Mouse (Mus musculus) limb, embryonic 14.5 days (tissue): ENCODE results near the gene Cxcl16. TPM values are rescaled to one million over a fixed set of nuclear protein-coding genes. Genes with fewer than 3 reads are reported as not detected.

ENCODE experiments used
- ATAC-seq: fragments of 200-750 bp; cut with Nextera tagmentation; 2 replicates; pipeline ENCODE4 v1.8.0; 2017; ENCODE audit warnings: low read depth, moderate number of reproducible peaks, moderate TSS enrichment; ENCODE audit not compliant: low FRiP score
- DNase-seq: peaks from one replicate; pipeline ENCODE4 v3.0.0-alpha.2; 2015; ENCODE audit warnings: low spot score
- H3K27ac ChIP-seq: fragments of 300-500 bp; sonication (generic); replicated peaks from 2 replicates; pipeline ENCODE4 v1.5.1; 2014; ENCODE audit warnings: low read depth, mild to moderate bottlenecking, low read length, moderate library complexity, mixed read lengths
- H3K27me3 ChIP-seq: fragments of 300-500 bp; sonication (generic); 2 replicates; pipeline ENCODE4 v1.6.1; 2014; ENCODE audit warnings: low read length, mixed read lengths; ENCODE audit not compliant: control insufficient read depth, insufficient read depth
- H3K36me3 ChIP-seq: fragments of 300-500 bp; sonication (generic); 2 replicates; pipeline ENCODE4 v1.6.1; 2014; ENCODE audit warnings: mild to moderate bottlenecking, low read length, moderate library complexity, mixed read lengths; ENCODE audit not compliant: control insufficient read depth, insufficient read depth
- H3K4me1 ChIP-seq: fragments of 300-500 bp; sonication (generic); 2 replicates; pipeline ENCODE4 v1.6.1; 2014; ENCODE audit warnings: antibody characterized with exemption, low read length, mixed read lengths; ENCODE audit not compliant: control insufficient read depth, insufficient read depth
- H3K4me2 ChIP-seq: fragments of 300-500 bp; sonication (generic); replicated peaks from 2 replicates; pipeline ENCODE4 v1.6.1; 2014; ENCODE audit warnings: low read depth, mild to moderate bottlenecking, low read length, moderate library complexity; ENCODE audit not compliant: severe bottlenecking
- H3K4me3 ChIP-seq: fragments of 300-500 bp; sonication (generic); replicated peaks from 2 replicates; pipeline ENCODE4 v1.5.1; 2014; ENCODE audit warnings: low read length
- H3K9ac ChIP-seq: fragments of 300-500 bp; sonication (generic); 2 replicates; pipeline ENCODE4 v1.6.1; 2014; ENCODE audit warnings: mild to moderate bottlenecking, low read depth, low read length, moderate library complexity; ENCODE audit not compliant: severe bottlenecking
- H3K9me3 ChIP-seq: fragments of 300-500 bp; sonication (generic); 2 replicates; pipeline ENCODE4 v1.6.1; 2016; ENCODE audit warnings: low read length; ENCODE audit not compliant: control insufficient read depth
- POLR2A ChIP-seq: fragments of 200-500 bp; IDR thresholded peaks from 2 replicates; pipeline ENCODE4 v1.8.0; 2012; ENCODE audit warnings: inconsistent platforms, mild to moderate bottlenecking, moderate library complexity, borderline replicate concordance; ENCODE audit not compliant: insufficient read depth, insufficient read length; ENCODE audit errors: extremely low read depth
- WGBS: fragments of 180-500 bp; shearing (Covaris S2); extraction: QIAGEN DNeasy Blood & Tissue Kit; methylation state at CpG from one replicate; pipeline ENCODE4 v1.1.7; 2014; 5-methylcytosine and 5-hydroxymethylcytosine counted together
- polyA plus RNA-seq, 2 experiments: library from polyadenylated mRNA; depleted of rRNA in 1 of 2; stranded (reverse) in 1 of 2; unstranded in 1 of 2; fragments of >200 nt; fragmentation: Nextera tagmentation in 1 of 2; extraction: Ambion mirVana in 1 of 2; gene quantifications; 2 replicates each; pipeline versions ENCODE4 v1.2.1 to v1.2.3; 2012 to 2014

Cxcl16 gene
- polyA plus RNA-seq, 2 experiments: 5.9 to 6.3 TPM

GRCm38 (mm10) chr11:70500476-70500812, 40.7 kb upstream of the Cxcl16 start:
- Histone ChIP-seq H3K4me2 (no peak overlapping the region), H3K9me3 (no peaks in the 10 kb centered on the region), H3K27ac (no peak overlapping the region), H3K9ac (no peak overlapping the region), H3K36me3 (no peaks in the 10 kb centered on the region), H3K4me1 (no peaks in the 10 kb centered on the region), H3K4me3 (no peak overlapping the region), H3K27me3 (no peaks in the 10 kb centered on the region)
- TF ChIP-seq POLR2A: no peak
- ATAC-seq (no peak), DNase-seq (no peak)
- WGBS: 92% methylated on average over 1 of the region's 1 CpGs

- Histone ChIP-seq H3K36me3 (no peaks in the 10 kb centered on the region), H3K27ac (no peak overlapping the region), H3K4me3 (no peak overlapping the region), H3K27me3 (no peaks in the 10 kb centered on the region), H3K4me1 (no peaks in the 10 kb centered on the region), H3K9ac (no peak overlapping the region), H3K9me3 (no peaks in the 10 kb centered on the region), H3K4me2 (no peak overlapping the region)
- WGBS: 73% methylated on average over 14 of the region's 14 CpGs
- no peak for ATAC-seq
- DNase-seq: no peak
- no peak for TF ChIP-seq POLR2A
Measured at GRCm38 (mm10) chr11:70499566-70500475, 40.0 kb upstream of the Cxcl16 start.

- H3K27me3 ChIP-seq: no peaks in the 10 kb centered on the region
- TF ChIP-seq POLR2A: no peak
- 86% methylated on average over 6 of the region's 6 CpGs for WGBS
- no peak for ATAC-seq
- no peaks in the 10 kb centered on the region for H3K4me1 ChIP-seq
- no peak overlapping the region for H3K4me3 ChIP-seq
- no peak overlapping the region for H3K4me2 ChIP-seq
- H3K9ac ChIP-seq: no peak overlapping the region
- H3K36me3 ChIP-seq: no peaks in the 10 kb centered on the region
- no peaks in the 10 kb centered on the region for H3K9me3 ChIP-seq
- H3K27ac ChIP-seq: no peak overlapping the region
- no peak for DNase-seq
Measured at GRCm38 (mm10) chr11:70489684-70490083, 29.9 kb upstream of the Cxcl16 start.

GRCm38 (mm10) chr11:70489138-70489537, 29.4 kb upstream of the Cxcl16 start:
- H3K4me1 ChIP-seq: no peaks in the 10 kb centered on the region
- TF ChIP-seq POLR2A: no peak
- H3K4me2 ChIP-seq: no peak overlapping the region
- H3K4me3 ChIP-seq: no peak overlapping the region
- no peak overlapping the region for H3K9ac ChIP-seq
- 84% methylated on average over 3 of the region's 3 CpGs for WGBS
- no peaks in the 10 kb centered on the region for H3K9me3 ChIP-seq
- H3K27me3 ChIP-seq: no peaks in the 10 kb centered on the region
- H3K27ac ChIP-seq: no peak overlapping the region
- DNase-seq (no peak), ATAC-seq (no peak)
- no peaks in the 10 kb centered on the region for H3K36me3 ChIP-seq

- no peak overlapping the region for H3K27ac ChIP-seq
Measured at GRCm38 (mm10) chr11:70487816-70488215, 28.0 kb upstream of the Cxcl16 start.

More at GRCm38 (mm10) chr11:70487816-70488215, 28.0 kb upstream of the Cxcl16 start:
- Histone ChIP-seq H3K4me1 (no peaks in the 10 kb centered on the region), H3K36me3 (no peaks in the 10 kb centered on the region), H3K9ac (no peak overlapping the region), H3K9me3 (no peaks in the 10 kb centered on the region), H3K4me3 (no peak overlapping the region), H3K27me3 (no peaks in the 10 kb centered on the region), H3K4me2 (no peak overlapping the region)
- 38% methylated on average over 4 of the region's 4 CpGs for whole genome bisulfite sequencing
- TF ChIP-seq POLR2A: no peak
- DNase-seq (peak; percentile 55), ATAC-seq (no peak)
